Mouse (Mus musculus) CH12.LX (cell line): ENCODE results near the gene Alk.

ENCODE experiments used
- CHD1 ChIP-seq: IDR thresholded peaks from 2 replicates; pipeline ENCODE4 v1.6.1; 2012; ENCODE audit warnings: low read depth, low read length, improper control_type of control experiment, inconsistent platforms
- CTCF ChIP-seq, 2 experiments: IDR thresholded peaks in 1 of 2; conservative IDR thresholded peaks in 1 of 2; 2 replicates each; pipeline ENCODE4 v1.5.1; 2011 to 2012; ENCODE audit warnings: low read depth in 2 of 2, low read length in 2 of 2, improper control_type of control experiment in 1 of 2, inconsistent platforms in 1 of 2, mild to moderate bottlenecking in 1 of 2, moderate library complexity in 1 of 2
- EP300 ChIP-seq: IDR thresholded peaks from 2 replicates; pipeline ENCODE4 v1.6.1; 2011; ENCODE audit warnings: low read length, improper control_type of control experiment
- MAX ChIP-seq: IDR thresholded peaks from 2 replicates; pipeline ENCODE4 v1.6.1; 2011; ENCODE audit warnings: low read length, improper control_type of control experiment
- MAZ ChIP-seq: IDR thresholded peaks from 2 replicates; pipeline ENCODE4 v1.6.1; 2012; ENCODE audit warnings: low read depth, mild to moderate bottlenecking, inconsistent platforms, low read length, improper control_type of control experiment, moderate library complexity
- POLR2A ChIP-seq: IDR thresholded peaks from 2 replicates; pipeline ENCODE4 v1.6.1; 2011; ENCODE audit warnings: low read depth, mild to moderate bottlenecking, improper control_type of control experiment, low read length
- POLR2AphosphoS2 ChIP-seq: IDR thresholded peaks from 2 replicates; pipeline ENCODE4 v1.6.1; 2011; ENCODE audit warnings: low read depth, low read length, improper control_type of control experiment
- RAD21 ChIP-seq: IDR thresholded peaks from 2 replicates; pipeline ENCODE4 v1.6.1; 2011; ENCODE audit warnings: low read depth, mild to moderate bottlenecking, low read length, improper control_type of control experiment, moderate library complexity
- UBTF ChIP-seq: IDR thresholded peaks from 2 replicates; pipeline ENCODE4 v1.6.1; 2012; ENCODE audit warnings: low read depth, mild to moderate bottlenecking, inconsistent platforms, low read length, improper control_type of control experiment, moderate library complexity
- USF1 ChIP-seq: IDR thresholded peaks from 2 replicates; pipeline ENCODE4 v1.6.1; 2014; ENCODE audit warnings: low read depth, mild to moderate bottlenecking, inconsistent platforms, low read length, improper control_type of control experiment
- ZNF384 ChIP-seq: IDR thresholded peaks from 2 replicates; pipeline ENCODE4 v1.6.1; 2012; ENCODE audit warnings: low read depth, low read length, improper control_type of control experiment, inconsistent platforms

DNA sequence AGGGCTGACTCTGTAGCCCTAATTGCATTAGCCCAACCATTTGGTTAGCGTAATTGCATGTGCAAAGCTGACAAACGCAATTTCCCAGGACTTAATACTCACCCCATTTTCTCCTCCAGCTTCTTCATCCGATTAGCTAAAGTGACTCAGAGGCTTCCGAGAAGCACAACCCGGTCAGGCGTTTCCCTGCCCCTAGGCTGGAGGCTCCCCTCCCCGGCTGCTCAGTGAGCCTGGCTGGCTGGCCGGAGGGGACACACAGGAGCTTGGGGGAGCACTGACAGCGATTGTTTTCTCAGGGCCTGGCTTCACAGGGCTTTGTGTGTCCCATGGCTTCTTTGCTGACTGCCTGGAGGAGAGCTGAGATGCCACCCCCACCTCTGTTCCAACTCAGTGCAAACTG is 657.0 kb downstream of the Alk start:
- no peak for TF ChIP-seq CTCF (conservative IDR thresholded peaks at IDR 0.05 in 1 of 2, IDR thresholded peaks at IDR 0.05 in 1 of 2; ENCODE audit: low read depth in 2 of 2, low read length in 2 of 2)
- TF ChIP-seq USF1 = no peak
- TF ChIP-seq ZNF384 = no peak
- no peak for TF ChIP-seq POLR2AphosphoS2
- TF ChIP-seq CHD1 = no peak
- TF ChIP-seq POLR2A = no peak
- TF ChIP-seq MAZ = no peak
- no peak for TF ChIP-seq UBTF
- TF ChIP-seq EP300 = no peak
- TF ChIP-seq MAX = no peak
- no peak for TF ChIP-seq RAD21
